Mouse (Mus musculus) G1E (cell line): ENCODE results near the gene Oscp1.

Source experiments
- CTCF ChIP-seq: IDR thresholded peaks from 2 replicates; pipeline ENCODE4 v1.5.1; 2012; ENCODE audit warnings: low read depth, low read length, inconsistent platforms, mixed read lengths
- GATA1 ChIP-seq: IDR thresholded peaks from 2 replicates; pipeline ENCODE4 v1.6.1; 2012; ENCODE audit warnings: borderline replicate concordance, low read length, inconsistent platforms, mixed read lengths
- GATA2 ChIP-seq: IDR thresholded peaks from 2 replicates; pipeline ENCODE4 v1.6.1; 2012; ENCODE audit warnings: low read depth, low read length, inconsistent platforms, borderline replicate concordance
- POLR2AphosphoS5 ChIP-seq: IDR thresholded peaks from 2 replicates; pipeline ENCODE4 v1.6.1; 2012; ENCODE audit warnings: low read depth, low read length, inconsistent platforms; ENCODE audit not compliant: insufficient replicate concordance

GRCm38 (mm10) chr4:126065241-126065640, 6.9 kb downstream of the Oscp1 start:
- no peak for TF ChIP-seq CTCF
- no peak for TF ChIP-seq GATA1
- TF ChIP-seq GATA2, result no peak
- TF ChIP-seq POLR2AphosphoS5, result no peak
